Mouse (Mus musculus) urinary bladder, adult 18-20 months (tissue): ENCODE measurements around the gene Drosha.
"Not testable (repeated sequence)": the region's sequence is repeated elsewhere in the genome, so short reads cannot be mapped to it uniquely, and the experiment has no call there.

ENCODE experiments used
- DNase-seq, 2 experiments: peaks; one replicate each; pipeline ENCODE4 v3.0.0; 2022; ENCODE audit warnings: low spot score in 2 of 2, mixed read lengths in 2 of 2

Gene Drosha

DNA sequence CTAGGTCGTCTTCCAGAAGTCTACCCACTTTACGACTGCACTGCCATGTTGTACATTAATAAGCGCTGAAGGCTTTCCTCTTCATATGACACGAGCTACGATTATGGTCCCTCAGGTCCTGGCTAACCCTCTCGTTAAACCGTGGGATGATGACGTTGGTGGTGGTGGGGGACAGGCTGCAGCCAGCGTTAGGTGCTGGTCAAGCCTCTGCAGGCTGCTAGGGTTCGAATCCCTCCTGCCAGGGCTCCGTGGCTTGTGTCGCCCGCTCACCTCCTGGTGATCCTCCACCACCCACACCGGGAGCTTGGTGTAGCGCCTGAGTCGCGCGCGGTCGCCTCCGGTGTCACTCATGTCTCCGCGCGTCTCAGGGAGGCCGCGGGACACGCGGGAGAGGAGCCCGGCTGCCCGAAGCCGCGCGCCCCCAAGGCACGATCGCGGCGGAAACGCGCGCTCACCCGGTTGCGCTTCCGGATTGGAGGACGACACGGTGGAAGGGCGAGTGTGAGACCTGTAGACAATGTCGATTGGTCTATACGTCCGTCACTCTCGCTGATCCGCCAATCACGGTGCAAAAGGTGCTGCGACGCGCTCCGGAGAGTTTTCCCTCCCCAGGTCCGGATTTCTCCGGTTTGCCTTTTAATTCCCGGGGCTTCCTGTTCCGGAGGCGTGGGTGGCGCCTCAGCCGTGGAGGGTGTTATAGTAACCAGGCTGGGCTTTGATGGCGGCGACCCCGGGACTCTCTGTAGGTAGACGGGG is at the start of gene Drosha, which contains the start of gene 6030458C11Rik:
Gene Drosha (plus strand): TSS at position 619 of the 756 bp plus-strand sequence.
Gene 6030458C11Rik (minus strand): TSS at position 453 of the 756 bp plus-strand sequence.
- peak; percentile 97 for DNase-seq

DNA sequence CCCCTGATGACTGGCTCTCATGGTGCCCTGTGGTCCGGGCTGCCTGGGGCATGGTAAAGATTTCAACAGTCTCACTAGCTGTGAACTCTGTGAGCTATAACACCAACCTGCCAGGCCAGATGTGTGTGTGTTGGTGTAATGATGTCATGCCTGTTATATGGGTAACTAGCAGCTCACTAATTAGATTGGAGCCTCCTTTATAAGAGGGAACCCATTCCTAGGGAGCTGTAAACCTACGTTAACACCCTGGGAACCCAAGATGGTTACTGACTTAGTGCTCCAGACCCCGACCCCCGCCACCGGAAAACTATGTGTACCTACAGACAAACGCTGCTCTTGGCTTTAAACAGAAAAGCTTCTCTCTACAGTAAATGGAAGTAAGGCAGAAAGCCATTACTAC is 43.3 kb upstream of the Drosha start:
- DNase-seq = no peak

- DNase-seq = no peak
Observed at GRCm38 (mm10) chr15:12781729-12782326, 42.8 kb upstream of the Drosha start.

DNA sequence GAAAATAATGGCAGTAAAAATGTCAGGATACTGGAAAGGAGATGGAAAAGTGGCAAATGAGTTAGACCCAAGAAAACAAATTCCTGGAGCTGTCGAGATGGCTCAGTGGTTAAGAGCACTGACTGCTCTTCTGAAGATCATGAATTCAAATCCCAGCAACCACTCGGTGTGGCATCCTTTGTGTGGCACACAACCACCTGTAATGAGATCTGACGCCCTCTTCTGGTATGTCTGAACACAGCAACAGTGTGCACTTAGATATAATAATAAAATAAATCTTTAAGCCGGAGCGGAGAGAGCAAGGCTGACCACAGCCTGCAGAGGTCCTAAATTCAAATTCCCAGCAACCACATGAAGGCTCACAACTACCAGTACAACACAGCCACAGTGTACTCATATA is 36.1 kb upstream of the Drosha start:
- DNase-seq = no peak

DNA sequence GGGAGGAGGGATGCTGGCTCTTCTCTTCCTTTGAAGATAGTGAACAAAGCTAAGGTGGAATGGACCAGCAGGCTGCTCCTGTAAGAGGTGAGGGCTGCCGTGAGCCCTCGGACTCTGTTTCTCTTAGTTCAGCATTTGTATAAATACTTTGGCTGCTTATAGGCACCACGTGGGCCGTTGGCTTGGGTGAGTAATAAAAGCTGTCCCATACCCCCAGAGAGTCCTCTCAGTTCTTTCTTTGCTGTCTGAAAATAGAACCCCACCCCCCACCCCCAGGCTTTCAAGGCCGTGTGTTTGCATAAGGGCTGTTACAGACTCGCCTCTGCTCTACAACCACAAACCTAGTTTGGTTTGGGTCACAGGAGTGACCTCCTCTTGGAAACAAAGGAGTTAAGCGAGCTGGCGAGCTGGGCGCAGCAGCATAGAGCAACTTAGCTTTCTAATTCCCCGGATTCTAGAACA is 35.2 kb upstream of the Drosha start:
- DNase-seq = no peak

DNA sequence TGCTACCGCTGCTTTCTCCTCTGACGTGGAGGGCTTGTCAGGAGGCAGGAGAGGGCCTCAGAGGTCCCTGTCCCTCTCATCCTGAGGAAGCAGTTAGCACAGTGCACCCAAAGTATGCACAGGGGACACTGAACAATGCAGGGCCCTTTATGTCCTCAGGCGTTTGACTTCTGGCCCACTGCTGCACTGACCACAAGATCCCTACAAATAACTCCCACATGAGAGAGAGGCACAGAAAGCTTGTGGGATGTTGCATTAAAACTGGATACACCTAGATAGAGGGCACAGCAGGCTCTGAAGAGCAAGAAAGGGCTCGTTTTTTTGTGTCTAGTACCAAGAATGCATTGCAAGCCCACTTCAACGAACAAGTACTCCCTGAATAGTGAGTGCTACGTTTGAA is 30.3 kb upstream of the Drosha start:
- no peak for DNase-seq

- DNase-seq = no peak
Observed at GRCm38 (mm10) chr15:12795457-12795894, 29.1 kb upstream of the Drosha start.

- no peak for DNase-seq
Observed at GRCm38 (mm10) chr15:12795909-12796470, 28.6 kb upstream of the Drosha start.

DNA sequence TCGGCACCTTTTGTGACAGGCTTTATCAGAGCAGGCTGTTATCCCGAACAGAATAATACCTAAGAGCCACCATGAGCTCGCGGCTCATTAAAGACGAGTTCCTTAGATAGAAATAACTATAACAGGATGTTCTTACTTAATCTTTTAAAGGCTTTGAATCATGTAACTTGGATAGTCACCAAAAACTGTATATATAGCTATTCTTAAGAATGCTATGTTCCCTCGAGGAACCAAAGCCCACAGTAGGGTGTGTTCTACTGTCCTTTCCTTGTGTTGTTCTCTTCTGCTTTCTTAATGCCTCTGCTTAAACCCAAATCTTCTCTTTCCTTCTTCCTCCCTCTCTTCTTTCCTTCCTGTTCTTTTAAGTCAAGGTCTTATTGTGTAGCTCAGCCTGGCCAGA is 26.6 kb upstream of the Drosha start:
- DNase-seq = no peak

DNA sequence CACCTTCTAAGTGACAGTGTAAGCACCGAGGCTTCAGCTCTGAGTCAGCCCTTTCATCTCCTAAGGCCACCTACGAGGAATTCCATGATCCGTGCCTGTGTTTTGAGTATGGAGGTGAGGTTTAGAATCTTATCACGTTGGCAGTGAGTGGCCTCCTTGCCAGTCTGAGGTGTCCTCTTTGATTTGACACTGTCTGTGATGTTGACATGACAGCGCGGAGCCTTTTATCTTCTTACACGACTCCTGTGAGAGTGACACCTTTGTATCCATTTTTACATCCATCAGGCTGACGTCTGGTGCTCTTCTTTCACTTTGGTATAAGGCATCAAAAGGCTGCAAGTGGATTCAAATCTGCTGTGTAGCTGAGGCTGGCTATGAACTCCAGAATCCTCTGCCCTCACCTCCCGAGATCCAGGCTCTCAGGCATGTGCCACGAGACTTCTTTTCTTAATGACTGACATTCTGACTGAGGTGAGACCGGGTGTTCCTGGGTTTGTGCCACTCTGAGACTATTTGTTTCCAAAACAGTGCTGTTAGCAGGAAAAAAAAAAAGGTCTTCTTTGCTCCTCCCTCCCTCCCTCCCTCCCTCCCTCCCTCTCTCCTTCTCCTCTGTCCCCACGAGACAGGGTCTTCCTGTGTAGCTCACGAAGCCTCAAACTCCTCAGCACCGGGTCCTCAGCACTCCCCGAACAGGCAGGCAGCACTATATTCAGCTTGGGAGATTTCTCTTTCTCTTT is 24.0 kb upstream of the Drosha start:
- no peak for DNase-seq

DNA sequence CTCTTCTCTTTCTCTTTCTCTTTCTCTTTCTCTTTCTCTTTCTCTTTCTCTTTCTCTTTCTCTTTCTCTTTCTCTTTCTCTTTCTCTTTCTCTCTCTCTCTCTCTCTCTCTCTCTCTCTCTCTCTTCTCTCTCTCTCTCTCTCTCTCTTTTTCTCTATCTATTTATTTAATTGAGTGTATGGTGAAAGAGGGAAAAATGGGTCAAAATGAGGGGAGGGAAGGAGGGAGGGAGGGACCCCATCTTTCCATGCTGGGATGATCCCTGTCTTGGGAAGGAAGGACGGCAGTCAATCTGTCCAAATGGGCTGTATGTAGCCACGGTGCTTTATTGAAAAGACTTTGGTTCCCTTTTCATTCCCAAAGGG is 23.5 kb upstream of the Drosha start:
- DNase-seq = not testable (repeated sequence)

GRCm38 (mm10) chr15:12805071-12805470 is 19.5 kb upstream of the Drosha start:
- no peak for DNase-seq

GRCm38 (mm10) chr15:12807088-12807487 is 17.5 kb upstream of the Drosha start:
- DNase-seq = no peak

- DNase-seq = no peak
Observed at GRCm38 (mm10) chr15:12809305-12809704, 15.3 kb upstream of the Drosha start.

DNA sequence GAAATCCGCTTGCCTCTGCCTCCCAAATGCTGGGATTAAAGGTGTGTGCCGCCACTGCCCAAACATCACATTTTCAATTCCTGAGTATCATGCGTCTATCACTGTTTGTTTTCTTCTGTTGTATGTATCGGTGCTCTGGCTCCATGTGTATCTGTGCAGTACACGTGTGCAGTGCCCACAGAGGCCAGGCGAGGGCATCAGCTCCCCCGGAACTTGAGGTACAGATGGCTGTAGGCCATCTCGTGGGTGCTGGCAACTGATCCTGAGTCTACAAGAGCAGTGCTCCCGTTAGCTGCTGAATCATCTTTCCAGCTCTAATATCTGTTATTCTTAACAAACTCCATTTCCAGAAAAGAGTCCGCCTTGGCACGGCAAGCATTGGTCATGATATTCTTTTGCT is 12.0 kb upstream of the Drosha start:
- DNase-seq = no peak

GRCm38 (mm10) chr15:12817592-12817991 is 7.0 kb upstream of the Drosha start:
- no peak for DNase-seq

GRCm38 (mm10) chr15:12822416-12823395 is 1.9 kb upstream of the Drosha start:
- no peak for DNase-seq

GRCm38 (mm10) chr15:12823455-12824119 is 1.0 kb upstream of the Drosha start:
- no peak for DNase-seq

GRCm38 (mm10) chr15:12824965-12825364 is 350 bp downstream of the Drosha start:
- peak in 1 of 2 experiments; percentile 9 for DNase-seq

GRCm38 (mm10) chr15:12825408-12825807 is 793 bp downstream of the Drosha start:
- no peak for DNase-seq
